Mouse (Mus musculus): Measurements from ENCODE around the gene Atp9a.

The Atp9a gene

DNA sequence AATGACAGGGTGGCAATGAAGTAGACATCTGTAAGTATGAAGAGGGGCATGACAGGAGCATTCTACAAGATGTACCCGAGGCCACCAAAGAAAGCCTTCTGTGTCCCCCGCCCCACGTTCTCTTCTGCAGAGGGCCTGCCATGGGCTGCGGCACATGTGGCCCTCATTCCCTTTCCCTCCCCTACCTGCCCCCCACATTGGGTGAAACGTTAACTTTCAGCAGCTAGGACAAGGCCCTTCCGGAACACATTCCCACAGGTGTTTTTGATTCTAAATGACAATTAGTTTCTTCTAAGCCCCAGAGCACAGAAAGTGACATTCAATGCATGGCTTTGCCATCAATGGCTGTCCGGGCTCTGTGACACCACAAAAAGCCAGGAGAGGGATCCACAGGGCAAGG is 107.3 kb downstream of the Atp9a start:
- DNase-seq, result no peak

DNA sequence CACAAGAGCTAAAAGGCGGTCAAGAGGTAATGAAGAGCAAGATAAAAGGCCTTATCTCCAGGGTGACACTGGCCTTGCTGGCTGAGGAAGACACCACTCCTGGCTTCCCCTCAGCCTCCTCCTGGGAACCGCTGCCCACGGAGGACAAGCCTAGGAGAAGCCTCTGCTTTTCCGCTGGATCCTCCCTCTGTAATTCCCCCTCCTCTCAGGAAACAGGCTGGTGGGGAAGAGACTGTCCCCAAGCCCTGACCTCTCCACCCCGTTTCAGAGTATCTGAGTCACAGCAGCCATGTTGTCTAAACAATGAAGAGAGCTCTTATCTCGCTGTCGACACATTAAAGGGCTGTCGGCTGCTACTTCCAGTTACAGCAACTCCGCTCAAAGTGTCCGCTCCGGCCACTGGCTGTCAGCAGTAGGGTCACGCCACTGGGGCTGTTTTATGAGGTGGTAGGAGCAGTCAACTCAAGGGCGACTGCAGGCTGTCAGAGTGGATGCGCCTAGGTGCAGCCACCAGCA is 108.8 kb downstream of the Atp9a start:
- DNase-seq, result no peak

DNA sequence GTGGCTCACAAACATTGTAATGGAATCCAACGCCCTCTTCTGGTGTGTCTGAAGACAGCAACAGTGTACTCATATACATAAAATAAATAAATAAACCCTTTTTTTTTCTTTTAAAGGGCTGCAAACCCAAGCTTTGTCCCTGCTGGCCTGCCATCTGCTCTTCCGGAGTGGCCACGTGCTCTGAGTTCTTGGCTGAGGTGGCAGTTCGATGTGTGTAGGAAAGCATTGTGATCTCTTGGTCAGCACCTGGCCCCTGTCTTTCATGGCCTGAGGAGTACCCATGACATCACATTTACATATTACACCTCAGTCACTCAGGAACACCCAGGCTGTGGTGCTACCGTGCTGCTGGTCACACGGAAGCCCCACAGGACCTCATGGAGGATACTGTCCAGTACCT is 109.7 kb downstream of the Atp9a start:
- DNase-seq, result no peak

DNA sequence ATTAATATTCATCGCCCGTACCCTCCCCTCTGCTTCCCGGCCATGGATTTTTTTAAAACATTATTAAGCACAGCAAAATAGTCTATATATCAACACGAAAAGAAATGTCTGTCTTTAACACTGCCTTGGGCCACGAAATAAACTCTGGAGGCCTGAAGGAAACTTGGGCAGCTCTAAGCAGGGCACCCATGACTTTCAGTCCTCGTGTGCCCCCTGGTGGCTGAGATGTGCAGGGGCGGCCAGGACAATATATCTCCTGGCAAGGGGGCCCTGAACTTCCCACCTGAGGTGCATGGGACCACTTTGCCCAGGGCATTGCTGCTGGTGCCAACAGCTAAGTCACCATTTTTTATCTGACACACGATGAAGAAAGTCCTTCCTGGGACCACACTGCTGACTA is 113.4 kb downstream of the Atp9a start:
- peak; percentile 43 to 48 for DNase-seq

DNA sequence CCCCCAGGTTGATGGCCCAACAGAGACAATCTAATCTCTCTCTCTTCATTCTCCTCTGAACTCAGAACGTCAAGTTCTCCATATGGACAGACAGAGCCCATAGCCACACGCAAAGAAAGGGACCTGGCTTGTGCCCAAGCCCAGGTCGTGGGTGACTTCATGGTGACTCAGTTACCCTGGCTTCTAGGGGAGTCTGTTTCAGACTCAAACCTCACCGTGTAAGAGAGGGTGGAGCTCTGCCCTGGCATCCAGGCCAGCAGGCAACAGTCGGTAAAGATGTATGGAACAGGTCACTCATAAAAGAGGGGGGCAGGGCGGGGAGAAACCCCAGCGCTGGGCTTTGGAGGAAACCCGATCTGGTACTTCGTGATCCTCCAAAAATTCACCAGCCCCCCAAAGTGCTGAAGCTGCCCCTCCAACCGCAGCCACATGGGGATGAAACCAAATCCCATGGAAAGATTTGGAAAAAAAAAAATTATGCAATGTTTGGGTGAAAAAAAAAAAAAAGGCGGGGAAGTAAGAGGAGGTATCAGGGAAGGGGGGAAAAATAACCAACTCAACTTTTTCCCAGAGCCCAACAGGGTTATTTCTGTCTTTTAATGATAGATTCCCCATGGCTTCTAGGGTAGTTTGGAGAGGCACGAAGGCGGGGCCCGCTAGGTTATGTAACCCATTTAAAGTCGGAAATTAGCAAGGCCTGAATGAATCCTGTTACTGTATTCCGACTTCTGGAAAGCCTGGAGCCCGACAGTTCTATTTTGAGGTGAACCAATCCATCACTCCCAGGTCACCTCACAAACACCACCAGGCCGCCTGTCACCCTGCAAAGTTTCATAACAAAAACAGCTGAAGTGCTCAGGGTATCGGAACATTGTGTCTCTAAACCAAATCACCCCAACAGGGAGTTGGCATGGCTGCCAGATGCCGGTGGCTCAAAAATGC is 114.1 kb downstream of the Atp9a start:
- DNase-seq, result no peak

DNA sequence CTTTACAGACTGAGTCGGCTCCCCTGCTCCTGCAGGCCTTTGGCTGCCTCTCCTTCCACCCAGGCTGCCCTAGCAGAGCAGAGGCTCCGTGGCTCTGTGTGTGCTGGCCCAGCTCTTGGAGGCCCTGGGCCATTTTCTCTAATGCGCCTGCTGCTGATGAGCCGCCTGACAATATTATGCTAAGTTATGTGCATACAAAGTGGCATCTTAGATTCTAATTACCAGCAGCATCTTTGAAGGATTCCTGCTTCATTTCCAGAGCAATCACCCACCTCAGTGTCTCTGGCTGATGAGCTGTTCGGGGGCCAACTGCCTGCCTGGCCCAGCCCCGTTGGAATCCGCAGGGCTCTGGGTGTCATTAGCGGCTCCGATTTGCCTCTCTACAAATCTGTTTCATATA is 115.8 kb downstream of the Atp9a start:
- no peak for DNase-seq

DNA sequence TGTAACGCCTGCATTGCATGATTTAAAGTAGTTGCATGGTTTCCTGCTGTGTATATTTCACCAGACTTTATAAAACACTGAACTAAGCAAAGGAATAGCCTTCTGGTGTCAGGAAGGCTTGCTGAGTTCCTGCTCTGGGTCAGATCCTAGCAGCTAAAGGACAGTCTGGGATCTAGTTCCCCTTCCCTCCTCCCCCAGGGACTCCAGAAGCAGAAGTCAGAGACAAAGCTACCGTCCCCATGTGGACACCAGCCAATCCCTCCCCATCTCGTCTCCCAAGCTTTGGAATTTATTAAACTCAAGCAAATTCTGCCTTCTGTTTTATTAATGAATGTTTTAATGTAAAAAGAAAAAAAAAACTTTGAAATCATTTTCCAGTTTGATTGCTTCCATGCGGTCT is 117.1 kb downstream of the Atp9a start:
- no peak for DNase-seq

DNA sequence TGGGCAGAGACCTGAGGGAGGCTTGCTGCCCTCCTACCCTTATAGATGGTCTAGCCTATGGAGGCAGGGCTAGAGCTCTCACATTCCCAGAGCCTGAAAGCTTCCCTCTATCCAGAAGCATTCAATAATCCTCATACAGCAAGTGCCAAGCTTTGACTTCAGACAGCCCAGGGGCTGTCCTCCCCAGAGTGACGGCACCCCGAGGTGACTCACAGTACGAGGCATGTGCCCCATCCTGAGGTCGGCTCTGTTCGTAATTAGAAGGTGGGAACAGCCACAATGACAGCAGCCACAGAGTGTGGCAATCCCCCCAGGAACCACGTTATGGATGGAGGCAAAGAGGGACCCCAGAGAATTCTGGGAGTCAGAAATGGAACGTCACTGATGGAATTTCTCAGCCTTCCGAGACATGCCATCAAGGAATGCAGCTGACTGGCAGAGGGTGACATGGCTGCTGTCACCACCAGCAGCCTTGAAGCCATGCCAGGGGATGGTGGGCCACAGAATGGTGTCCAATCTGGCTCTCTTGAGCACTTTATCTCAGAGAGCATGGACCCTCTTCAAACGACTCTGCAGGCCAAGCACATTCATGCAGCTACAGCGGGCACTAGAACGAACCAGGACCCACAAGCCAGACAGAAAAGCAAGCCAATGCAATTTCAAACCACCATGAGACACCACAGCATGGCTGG is 121.0 kb downstream of the Atp9a start:
- DNase-seq, result no peak

DNA sequence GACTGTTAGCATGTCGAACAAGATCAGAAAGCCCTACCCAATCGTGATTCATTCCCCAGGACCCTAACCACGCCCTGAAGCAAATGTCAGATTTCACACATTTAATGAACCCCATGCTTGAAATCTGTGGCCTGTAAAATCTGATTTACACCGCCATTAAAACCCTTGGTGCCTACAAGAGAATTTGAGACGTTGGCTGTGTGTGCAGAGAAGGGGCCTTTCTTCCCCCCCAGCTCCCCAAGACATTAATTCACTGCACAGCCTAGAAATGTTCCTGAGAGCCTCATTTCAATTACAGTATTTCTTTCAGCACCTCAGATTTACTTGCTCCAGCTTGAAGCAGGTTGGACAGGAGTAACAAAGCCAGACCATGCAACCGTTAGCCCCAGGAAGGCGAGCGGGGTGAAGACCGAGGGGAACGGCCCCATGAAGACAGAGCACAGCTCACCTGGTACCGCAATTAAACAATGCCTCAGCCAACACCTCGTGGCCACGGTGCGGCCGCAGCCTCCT is 123.9 kb downstream of the Atp9a start:
- DNase-seq, result no peak

DNA sequence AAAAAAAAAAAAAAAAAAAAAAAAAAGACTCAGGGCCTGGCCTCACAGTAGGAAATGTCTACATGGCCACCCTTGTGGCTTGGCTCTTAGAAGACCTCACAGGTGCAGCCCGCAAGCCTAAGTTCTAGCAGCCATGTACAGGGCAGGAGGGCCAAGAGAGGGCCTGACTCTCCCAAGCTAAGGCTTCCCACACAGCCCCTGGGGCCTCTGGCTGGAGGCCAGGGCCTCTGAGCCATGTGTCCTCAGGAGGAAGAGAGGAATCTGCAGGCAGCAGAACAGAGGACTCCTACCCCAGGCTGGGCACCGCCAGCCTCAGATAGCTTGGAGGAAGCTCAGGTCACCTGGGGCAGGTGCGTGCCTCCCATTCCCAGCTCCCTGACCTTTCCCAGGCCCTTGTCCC is 127.0 kb downstream of the Atp9a start:
- no peak for DNase-seq

DNA sequence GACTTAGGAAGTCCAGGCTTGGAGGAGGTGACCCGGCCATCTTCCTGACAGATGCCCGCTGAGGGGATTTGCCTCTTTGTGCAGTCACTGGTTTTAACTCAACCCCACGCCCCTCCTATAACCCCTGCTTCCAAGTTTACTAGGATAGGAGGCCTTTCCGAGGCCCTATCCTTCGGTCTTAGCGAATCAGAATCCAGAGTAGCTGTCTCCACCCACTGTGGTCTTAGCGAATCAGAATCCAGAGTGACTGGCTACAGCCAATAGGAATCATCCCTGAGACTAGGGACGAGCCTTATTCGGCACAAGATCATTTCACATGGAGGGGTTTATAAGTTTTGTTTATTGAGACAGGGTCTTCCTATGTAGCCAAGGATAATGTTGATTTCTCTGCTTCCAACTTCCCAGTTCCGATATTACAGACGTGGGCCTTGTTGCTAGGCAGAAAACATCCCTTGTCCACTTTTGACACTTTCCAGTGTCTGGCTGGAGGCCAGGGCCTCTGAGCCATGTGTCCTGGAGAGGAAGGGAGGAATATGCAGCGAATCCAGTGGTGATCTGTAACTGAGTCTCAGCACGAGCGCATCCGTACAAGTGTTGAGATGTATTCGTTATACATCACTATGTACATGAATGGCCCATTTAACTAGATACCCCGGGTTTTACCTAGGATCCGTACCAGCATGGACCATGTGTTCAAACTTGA is 127.9 kb downstream of the Atp9a start:
- DNase-seq, result no peak

DNA sequence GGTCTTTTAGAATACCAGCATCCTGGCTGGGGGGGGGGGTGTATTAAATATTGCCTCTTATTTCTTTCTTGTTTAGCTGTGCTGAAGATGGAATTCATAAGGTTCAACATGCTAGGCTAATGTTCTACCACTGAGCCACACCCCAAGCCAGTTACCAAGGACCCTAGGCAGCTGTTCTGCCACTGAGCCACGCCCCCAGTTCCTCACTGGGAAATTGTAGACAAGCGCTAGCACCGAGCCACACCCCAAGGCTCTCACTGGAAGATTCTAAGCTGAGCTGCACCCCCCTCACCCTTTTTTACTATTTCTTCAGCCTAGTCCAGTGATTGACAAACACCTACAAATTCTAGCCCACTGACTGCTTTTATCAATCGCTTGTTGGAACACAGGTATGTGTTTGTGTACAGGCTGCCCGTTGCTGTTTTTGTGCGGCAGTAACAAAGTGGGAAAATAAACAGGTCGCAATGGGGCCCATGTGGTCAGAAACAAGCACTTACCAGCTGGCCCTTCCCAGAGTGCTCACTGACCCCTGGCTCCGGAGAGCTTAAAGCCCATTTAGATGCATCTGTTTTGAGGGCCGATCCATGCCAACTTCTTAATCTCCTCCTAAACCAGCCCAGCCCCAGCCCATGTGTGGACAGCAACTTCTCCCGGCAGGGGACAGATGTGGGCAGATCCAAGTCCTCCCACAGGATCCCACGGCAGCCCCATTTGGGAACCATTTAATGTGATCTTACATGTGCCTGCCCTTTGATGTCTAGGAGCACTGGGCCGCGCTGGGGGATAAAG is 128.9 kb downstream of the Atp9a start:
- no peak for DNase-seq

DNA sequence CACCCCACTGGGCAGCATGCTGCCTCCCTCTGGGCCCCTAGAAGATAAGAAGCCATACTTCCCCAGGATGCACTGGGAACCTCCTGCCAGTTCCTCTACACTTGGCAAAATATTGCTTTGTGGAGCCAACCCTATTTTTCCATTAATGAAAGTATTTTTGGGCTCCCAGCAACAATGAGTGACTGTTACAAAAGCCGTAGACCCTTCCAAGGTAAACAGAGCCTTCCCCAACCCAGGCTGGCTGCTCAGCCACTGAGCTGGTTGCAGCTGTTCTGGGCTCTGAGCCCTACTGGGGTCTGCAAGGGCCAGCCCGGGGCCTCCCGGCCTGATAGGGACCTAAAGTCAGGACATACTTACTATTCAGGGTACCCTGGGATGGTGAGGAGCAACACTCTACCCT is 131.3 kb downstream of the Atp9a start:
- DNase-seq, result no peak

DNA sequence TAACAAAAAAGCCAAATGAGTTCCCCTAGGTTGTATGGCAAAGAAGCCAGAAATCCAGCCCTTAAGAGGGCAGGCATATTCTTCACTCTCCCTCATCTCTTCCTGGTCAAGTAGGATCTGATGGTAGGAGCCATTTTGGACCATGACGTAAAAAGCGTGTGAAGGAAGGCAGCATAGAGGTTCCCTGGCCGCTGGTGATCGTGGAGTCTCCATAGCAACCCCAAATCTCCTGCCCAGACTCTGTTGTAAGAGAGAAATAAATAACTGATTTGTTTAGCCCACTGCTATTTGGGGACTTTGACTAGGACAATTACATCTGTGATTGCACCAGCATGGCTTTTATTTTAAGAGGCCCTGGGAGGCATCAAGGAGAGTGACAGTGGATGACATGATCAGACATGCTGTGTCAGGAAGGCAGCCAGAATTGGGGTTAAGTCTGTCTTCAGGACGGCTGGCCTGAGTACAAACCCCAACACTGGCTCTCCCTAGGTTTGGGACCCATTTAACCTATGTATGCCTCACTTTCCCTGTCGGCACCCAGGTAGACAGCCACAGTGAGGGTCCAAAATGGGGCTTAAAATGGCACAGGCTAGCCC is 132.5 kb downstream of the Atp9a start:
- no peak for DNase-seq

DNA sequence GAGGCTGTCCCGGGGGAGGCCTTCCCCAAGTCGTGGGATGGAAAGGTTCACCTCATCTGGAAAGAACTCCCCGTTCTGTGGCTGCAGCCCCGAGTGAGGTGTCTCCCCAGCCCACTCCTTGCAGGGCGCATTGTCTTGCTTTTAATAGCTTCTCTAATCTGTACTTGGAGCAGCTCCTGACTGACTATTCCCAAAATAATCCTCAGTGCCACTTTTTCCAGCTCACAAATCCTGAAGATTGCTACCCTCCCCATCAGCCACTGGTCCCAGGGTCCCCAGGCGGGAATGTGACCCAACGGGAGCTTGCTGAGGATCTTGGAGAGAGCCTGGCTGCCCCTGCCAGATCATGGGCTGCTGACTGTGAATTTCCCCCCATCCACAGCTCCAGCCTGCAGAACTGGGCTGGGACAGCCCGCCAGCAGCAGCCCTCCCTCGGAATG is 134.1 kb downstream of the Atp9a start:
- DNase-seq, result no peak

DNA sequence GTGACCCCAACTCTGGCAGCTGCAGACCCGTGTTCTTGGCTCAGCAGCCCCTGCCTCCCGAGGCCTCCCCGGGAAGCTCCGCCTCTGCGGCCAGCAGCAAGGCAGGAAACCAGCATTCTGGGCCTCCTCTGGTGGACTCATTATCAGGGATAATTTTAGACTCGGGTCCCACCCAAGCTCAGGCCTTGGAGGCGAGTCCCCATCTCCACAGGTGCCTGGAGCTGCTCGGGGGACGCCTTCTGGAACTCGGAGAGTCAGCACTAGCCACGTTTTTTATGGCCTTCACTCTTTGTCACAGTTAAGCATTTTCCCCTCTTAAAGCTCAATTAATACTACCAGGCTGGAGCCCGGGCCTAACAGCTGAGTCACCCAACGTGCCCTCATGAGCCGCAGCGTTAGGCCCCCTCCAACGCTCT is 137.5 kb downstream of the Atp9a start:
- no peak for DNase-seq

DNA sequence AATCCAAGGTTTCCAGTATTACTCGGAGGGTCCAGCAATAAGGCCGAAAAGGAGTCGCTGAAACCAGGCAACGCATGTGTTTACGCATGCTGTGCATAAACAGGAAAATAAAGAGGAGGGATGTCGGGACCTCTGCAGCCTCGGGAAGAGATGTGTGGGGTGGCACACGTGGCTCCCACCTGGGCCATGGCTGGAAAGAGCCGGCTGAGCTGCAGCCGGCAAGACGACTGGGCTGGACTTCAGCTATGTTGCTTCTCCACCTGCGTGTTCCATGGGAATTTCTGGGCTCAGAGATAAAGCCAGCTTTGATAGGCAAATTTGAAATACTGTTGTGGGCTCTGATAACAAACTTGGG is 139.8 kb downstream of the Atp9a start:
- no peak for DNase-seq

DNA sequence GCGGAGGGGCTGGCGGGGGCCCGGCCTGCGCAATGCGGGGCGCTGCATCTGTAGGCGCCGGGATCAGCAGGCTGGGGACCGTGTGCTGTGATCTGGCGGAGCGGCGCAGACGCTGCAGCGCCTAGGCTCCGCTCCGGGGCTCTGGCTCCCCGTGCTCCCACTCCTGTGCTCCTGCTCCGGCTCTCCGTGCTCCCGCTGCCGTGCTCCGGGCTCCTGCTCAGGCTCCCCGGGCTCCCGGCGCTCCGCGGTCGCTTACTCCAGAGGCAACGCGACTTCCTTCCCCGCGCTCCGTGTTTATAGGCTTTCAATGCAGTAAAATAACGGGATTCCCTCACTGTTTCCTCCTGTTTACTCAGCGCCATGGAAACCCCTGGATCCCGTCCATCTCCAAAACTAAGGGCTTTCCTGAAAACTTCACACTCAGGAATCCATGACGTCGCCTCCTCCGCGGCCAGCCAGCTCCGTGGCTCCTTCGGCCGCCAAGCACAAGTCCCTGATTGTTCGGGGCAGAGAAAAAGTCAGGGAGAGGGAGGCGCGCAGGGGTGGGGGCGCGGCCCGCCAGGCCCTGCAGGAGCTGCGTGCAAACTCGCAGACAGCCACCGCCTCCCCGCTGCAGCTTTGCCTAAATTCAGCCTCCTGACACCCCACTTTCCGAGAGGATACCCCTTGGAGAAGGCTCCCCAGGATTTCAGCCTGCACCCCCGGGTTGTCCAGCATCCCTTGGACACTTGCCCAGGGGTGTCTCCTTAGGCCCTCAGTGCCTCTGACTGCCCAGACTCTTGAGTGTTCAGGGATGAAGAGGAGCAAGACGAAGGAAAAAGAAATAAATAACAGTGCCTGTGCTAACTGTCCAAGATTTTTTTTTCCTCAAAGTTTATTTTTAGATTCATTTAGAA is 140.5 kb downstream of the Atp9a start, which contains the start of gene Nfatc2:
Gene Nfatc2 (minus strand): TSS at position 167 of the 896 bp plus-strand sequence.
- no peak for DNase-seq

DNA sequence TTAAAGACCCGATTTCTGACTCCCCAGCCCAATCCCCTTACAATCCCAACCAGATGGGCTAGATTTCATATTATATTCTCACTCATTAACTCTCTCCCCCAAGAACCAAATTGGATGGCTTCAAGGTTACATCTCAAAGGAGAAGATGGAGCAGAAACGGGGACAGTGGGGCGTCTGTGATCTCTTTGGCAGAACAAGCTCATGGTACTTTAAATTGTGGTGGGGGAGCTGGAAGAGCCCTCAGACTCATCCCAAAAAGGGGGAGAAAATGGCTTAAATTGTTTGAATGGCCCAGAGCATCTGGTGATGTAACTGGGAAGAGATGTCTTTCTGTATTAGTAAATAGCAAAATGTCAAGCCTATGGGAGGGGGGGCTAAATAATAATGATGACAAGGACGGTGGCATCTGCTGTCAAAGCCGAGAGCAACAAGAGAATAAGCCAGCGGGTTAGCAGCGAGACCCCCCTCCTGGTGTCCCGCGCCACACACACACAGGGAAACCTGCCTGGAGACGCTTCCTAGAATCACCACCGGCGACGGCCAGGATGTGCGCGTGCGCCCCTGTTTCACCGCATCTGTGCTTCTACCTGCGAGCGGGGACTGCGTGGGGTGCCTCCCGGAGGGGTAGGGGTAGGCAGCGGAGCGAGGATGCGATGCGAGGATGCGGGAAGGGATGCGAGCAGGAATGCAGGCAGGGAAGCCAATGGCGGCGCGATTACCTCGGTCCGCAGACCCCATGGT is 141.3 kb downstream of the Atp9a start:
- no peak for DNase-seq

DNA sequence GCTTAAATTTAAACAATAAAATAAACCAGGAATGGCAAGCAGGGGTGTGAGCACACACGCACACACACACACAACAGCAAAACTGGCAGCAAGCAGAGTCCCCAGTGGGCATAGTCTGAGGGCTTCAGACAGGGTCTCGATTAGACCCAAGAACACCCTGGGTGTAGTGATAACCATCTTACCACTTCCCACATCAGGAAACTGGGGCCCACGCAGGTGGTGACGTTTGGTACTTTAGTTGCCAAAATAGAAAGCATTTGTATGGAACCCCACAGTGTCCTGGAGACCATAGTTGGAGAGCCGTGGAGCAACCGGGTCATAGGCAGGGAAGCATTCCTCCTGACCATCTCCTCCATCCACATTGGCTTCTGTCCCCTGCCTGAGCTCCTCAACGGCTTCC is 146.5 kb downstream of the Atp9a start:
- no peak for DNase-seq
